Mouse (Mus musculus): ENCODE data around the gene Lgi4.

DNA sequence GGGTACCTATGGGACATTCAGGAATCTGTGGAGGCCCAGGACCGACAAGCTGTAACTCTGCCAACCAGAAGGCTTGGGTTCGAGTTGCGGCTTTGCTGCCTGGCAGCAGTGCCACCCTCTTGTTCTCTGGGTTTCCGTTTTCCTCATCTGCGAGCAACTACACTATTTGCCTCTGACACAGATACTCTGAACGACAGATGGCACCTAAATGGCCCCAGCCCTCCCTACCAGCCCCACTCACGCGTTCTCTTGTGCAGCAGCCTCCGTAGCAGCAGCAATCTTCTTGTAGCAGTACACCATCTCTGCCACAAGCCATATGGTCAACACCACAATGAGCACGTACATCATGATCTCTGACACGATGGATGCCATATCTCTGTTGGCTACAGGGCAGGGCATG, 58.3 kb downstream of the Lgi4 start:
- TF ChIP-seq USF1 (IDR thresholded peaks at IDR 0.05; ENCODE audit: low read depth, low read length) (no peak), MEF2A (IDR thresholded peaks at IDR 0.05; ENCODE audit: borderline replicate concordance, low read depth, low read length) (no peak), MYC (IDR thresholded peaks at IDR 0.05; ENCODE audit: low read depth, low read length) (no peak), USF2 (conservative IDR thresholded peaks at IDR 0.05; ENCODE audit: low read depth, low read length) (no peak), RAD21 (IDR thresholded peaks at IDR 0.05; ENCODE audit: low read depth, low read length) (no peak), HCFC1 (IDR thresholded peaks at IDR 0.05; ENCODE audit: low read depth, low read length) (no peak), CTCF (conservative IDR thresholded peaks at IDR 0.05 in 1 of 2, IDR thresholded peaks at IDR 0.05 in 1 of 2; ENCODE audit: low read depth in 2 of 2, low read length in 2 of 2) (no peak), E2F4 (IDR thresholded peaks at IDR 0.05; ENCODE audit: insufficient replicate concordance, low read depth, low read length) (no peak), MAZ (IDR thresholded peaks at IDR 0.05; ENCODE audit: low read depth, low read length) (no peak), POLR2A (IDR thresholded peaks at IDR 0.05; ENCODE audit: low read depth, low read length) (no peak), EP300 (IDR thresholded peaks at IDR 0.05; ENCODE audit: low read length) (no peak)

All from CH12.LX (cell line).